Mouse (Mus musculus) testis, adult 2 months (tissue): ENCODE results near the gene Dner.

Source experiments
- CTCF ChIP-seq: fragments of 200-500 bp; IDR thresholded peaks from 2 replicates; pipeline ENCODE4 v1.5.1; 2012; ENCODE audit warnings: low read depth, mild to moderate bottlenecking, inconsistent platforms, low read length, moderate library complexity; ENCODE audit not compliant: control insufficient read depth, insufficient read depth, insufficient replicate concordance
- POLR2A ChIP-seq: fragments of 200-500 bp; IDR thresholded peaks from 2 replicates; pipeline ENCODE4 v1.6.1; 2012; ENCODE audit warnings: low read depth, mild to moderate bottlenecking, inconsistent platforms, low read length, moderate library complexity; ENCODE audit not compliant: control insufficient read depth

GRCm38 (mm10) chr1:84616133-84616532 lies 79.9 kb downstream of the Dner start:
- TF ChIP-seq CTCF (no peak), POLR2A (no peak)
